Mouse (Mus musculus) olfactory bulb, adult 2 months (tissue): Measurements from ENCODE around the gene Gramd2.

Experiments
- CTCF ChIP-seq: fragments of 200-500 bp; IDR thresholded peaks from 2 replicates; pipeline ENCODE4 v1.5.1; 2012; ENCODE audit warnings: low read depth, mild to moderate bottlenecking, low read length, moderate library complexity; ENCODE audit not compliant: insufficient read depth
- POLR2A ChIP-seq: fragments of 200-500 bp; IDR thresholded peaks from 2 replicates; pipeline ENCODE4 v1.6.1; 2012; ENCODE audit warnings: mild to moderate bottlenecking, low read depth, low read length, moderate library complexity; ENCODE audit not compliant: insufficient read depth

DNA sequence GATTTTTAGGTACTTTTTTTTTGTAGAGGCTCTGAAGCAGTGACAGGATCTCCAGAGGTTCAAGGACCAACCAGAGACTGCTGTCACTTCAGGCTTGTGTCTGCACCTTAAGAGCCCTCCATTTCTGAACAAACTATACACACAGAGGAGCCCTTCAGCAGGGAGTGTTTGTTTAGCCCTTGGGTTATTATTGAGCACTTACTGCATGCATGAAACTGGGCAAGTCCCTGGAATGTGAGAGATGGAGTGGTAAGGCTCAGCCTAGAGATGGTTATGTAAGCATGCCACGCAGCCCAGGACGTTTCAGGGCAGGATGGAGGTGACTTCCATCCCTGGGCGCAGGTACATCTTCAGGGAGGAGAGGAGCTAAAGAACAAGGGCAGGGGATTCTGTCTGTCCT, 16.4 kb downstream of the Gramd2 start:
- TF ChIP-seq CTCF (no peak), POLR2A (no peak)
